Mouse (Mus musculus) hindbrain, embryonic 14.5 days (tissue): Measurements from ENCODE around the gene Pak6. TPM values are rescaled to one million over a fixed set of nuclear protein-coding genes. Genes with fewer than 3 reads are reported as not detected.
A peak's percentile ranks its signal among the peaks of the same experiment; 100 is the strongest.

ENCODE experiments used
- ATAC-seq: fragments of 200-750 bp; cut with Nextera tagmentation; 2 replicates; pipeline ENCODE4 v1.8.0; 2017; ENCODE audit warnings: moderate number of reproducible peaks, mild to moderate bottlenecking, moderate TSS enrichment, moderate library complexity; ENCODE audit not compliant: low FRiP score
- DNase-seq: peaks from one replicate; pipeline ENCODE4 v3.0.0-alpha.2; 2015; ENCODE audit warnings: low spot score
- H3K27ac ChIP-seq: fragments of 300-500 bp; sonication (generic); 2 replicates; pipeline ENCODE4 v1.5.1; 2014; ENCODE audit warnings: mild to moderate bottlenecking, moderate library complexity
- H3K27me3 ChIP-seq: fragments of 300-500 bp; sonication (generic); 2 replicates; pipeline ENCODE4 v1.6.1; 2014; ENCODE audit warnings: mild to moderate bottlenecking, low read length, mixed read lengths; ENCODE audit not compliant: control insufficient read depth, insufficient read depth
- H3K36me3 ChIP-seq: fragments of 300-500 bp; sonication (generic); replicated peaks from 2 replicates; pipeline ENCODE4 v1.6.1; 2014; ENCODE audit not compliant: control insufficient read depth, insufficient read depth
- H3K4me1 ChIP-seq: fragments of 300-500 bp; sonication (generic); replicated peaks from 2 replicates; pipeline ENCODE4 v1.6.1; 2014; ENCODE audit warnings: antibody characterized with exemption, low read length, mixed read lengths; ENCODE audit not compliant: control insufficient read depth, insufficient read depth
- H3K4me2 ChIP-seq: fragments of 300-500 bp; sonication (generic); replicated peaks from 2 replicates; pipeline ENCODE4 v1.6.1; 2014; ENCODE audit warnings: mild to moderate bottlenecking, moderate library complexity
- H3K4me3 ChIP-seq: fragments of 300-500 bp; sonication (generic); replicated peaks from 2 replicates; pipeline ENCODE4 v1.5.1; 2014; ENCODE audit warnings: mild to moderate bottlenecking, low read length
- H3K9ac ChIP-seq: fragments of 300-500 bp; sonication (generic); 2 replicates; pipeline ENCODE4 v1.6.1; 2014
- H3K9me3 ChIP-seq: fragments of 300-500 bp; sonication (generic); 2 replicates; pipeline ENCODE4 v1.6.1; 2016; ENCODE audit warnings: low read length; ENCODE audit not compliant: control insufficient read depth
- WGBS: fragments of 180-500 bp; shearing (Covaris S2); extraction: QIAGEN DNeasy Blood & Tissue Kit; methylation state at CpG from one replicate; pipeline ENCODE4 v1.1.7; 2014; 5-methylcytosine and 5-hydroxymethylcytosine counted together
- polyA plus RNA-seq: library from polyadenylated mRNA; unstranded; fragments of >200 nt; fragmentation: Nextera tagmentation; extraction: Ambion mirVana; gene quantifications from 2 replicates; pipeline ENCODE4 v1.2.1, GENCODE M21; 2014

Pak6 gene
- polyA plus RNA-seq: 39.9 and 41.7 TPM in 2 replicates

DNA sequence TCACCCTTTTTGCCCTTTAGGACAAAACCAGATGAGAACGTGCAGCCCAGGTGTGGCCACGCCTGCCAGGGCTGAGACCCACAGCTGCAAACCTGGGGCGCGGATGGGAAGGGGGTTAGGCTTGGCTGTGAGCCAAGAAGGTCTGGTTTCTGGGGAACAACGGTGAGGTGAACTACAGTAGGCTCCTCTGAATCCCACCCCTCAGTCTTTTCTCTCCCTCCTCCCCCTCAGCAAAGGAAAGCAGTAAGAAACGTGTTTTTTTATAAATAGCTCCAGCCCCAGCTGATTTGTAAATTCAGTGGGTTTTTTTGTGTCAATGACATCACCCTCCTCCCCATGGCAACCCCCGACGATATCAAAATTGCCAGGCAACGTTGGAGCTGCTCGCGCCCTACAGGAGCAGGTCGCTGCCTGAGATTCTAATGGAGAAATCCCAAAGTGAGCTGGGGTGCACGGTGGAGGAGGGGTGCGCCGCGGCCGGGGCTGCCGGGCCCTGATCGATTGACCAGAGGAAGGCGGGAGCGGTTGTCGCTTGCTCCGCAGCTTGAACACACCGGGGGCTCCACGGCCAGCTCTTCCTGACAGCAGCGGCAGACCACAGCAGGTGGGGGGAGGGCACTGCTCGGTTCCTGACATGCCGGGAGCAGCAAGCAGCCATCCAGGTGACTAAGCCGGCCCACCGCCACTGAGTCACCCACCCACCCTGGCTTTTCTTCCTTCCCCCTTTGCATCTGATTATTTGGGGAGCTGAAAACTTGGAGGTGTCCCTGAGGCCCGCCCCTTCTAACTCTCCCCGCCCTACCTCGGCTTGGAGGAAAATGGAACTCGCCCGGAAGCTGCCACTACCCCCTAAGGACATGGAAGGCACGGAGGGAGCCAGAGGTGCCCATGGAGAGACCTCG lies at the start of gene Pak6:
Gene Pak6 (plus strand): TSS at position 402 of the 902 bp plus-strand sequence.
- Histone ChIP-seq H3K27ac (peak within 1 kb of the TSS; percentile 76), H3K9ac (peak within 1 kb of the TSS; percentile 75), H3K27me3 (no peaks in the 10 kb centered on the region), H3K36me3 (no peaks in the 10 kb centered on the region), H3K4me1 (peaks cover 30% of the 10 kb centered on the region), H3K9me3 (no peaks in the 10 kb centered on the region), H3K4me3 (peak within 1 kb of the TSS; percentile 52), H3K4me2 (peak within 1 kb of the TSS; percentile 75)
- peak; percentile 70 for DNase-seq
- ATAC-seq: peak; percentile 41
- 2% methylated on average over 37 of the region's 37 CpGs for WGBS

DNA sequence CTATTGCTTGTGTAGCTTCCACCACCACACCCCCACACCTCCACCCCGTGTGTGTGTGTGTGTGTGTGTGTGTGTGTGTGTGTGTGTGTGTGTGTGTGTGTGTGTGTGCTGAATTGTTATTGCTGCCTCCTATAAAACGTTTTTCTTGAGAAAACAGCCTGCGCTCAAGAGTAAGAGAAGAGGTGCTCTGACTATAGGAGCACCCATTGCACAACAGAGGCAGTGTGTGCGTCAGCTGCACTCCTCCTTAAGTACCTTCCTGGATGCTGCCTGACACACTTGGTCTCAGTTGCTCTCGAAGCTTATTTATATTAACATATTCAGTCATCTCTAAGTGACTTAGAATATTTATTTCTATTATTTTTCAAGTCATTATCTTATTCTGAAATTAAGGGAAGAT lies 45.1 kb upstream of the Pak6 start:
- Histone ChIP-seq H3K27ac (no peak overlapping the region), H3K4me1 (no peaks in the 10 kb centered on the region), H3K9ac (no peak overlapping the region), H3K4me3 (no peak overlapping the region), H3K4me2 (no peak overlapping the region), H3K9me3 (no peaks in the 10 kb centered on the region), H3K27me3 (no peaks in the 10 kb centered on the region), H3K36me3 (peaks cover 8% of the 10 kb centered on the region; the same call in 1 of the 2 replicates)
- ATAC-seq (no peak), DNase-seq (no peak)
- 84% methylated on average over 5 of the region's 5 CpGs for WGBS

DNA sequence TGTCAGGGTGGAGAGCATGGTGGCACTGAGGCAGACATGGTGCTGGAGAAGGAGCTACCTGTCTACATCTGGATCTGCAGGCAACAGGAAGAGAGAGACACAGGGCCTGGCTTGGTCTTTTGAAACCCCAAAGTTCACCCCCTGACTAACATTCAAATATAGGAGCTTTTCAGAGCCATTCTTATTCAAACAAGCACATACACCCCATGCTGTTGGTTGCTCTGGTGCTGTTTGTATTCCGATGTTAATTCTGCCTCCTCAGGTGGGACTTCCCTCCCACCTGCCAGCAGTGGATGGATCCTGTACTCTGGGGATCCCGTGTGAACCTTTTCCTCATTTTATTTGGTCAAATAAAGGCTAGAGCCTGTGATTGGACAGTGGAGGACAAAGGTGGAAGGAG lies 43.0 kb upstream of the Pak6 start:
- no peak for DNase-seq
- Histone ChIP-seq H3K9ac (no peak overlapping the region), H3K36me3 (peaks cover 8% of the 10 kb centered on the region; the same call in 1 of the 2 replicates), H3K27ac (no peak overlapping the region), H3K4me3 (no peak overlapping the region), H3K27me3 (no peaks in the 10 kb centered on the region), H3K4me1 (no peaks in the 10 kb centered on the region), H3K4me2 (no peak overlapping the region), H3K9me3 (no peaks in the 10 kb centered on the region)
- ATAC-seq: no peak
- 59% methylated on average over 2 of the region's 2 CpGs for WGBS

DNA sequence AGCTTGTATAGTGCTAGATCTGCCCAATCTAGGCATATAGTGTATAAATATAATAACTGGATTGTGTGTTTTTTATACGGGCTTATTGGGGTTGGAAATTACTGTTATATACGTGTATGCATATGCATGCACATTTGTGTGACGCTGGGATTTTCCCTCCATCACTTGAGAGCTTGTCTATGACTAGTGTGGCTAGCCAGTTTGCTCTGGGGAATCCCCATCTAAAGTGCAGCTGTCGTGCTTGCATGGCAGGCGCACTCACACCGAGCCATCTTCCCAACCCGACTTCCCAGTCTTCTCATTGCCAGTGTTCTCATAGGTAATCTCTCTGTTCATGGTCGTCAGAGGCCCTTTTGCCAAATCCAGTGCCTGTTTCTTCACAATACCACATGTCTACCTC lies 42.5 kb upstream of the Pak6 start:
- 87% methylated on average over 8 of the region's 8 CpGs for WGBS
- DNase-seq (no peak), ATAC-seq (no peak)
- Histone ChIP-seq H3K4me3 (no peak overlapping the region), H3K4me2 (no peak overlapping the region), H3K9ac (no peak overlapping the region), H3K27me3 (no peaks in the 10 kb centered on the region), H3K9me3 (no peaks in the 10 kb centered on the region), H3K36me3 (peaks cover 8% of the 10 kb centered on the region; the same call in 1 of the 2 replicates), H3K27ac (no peak overlapping the region), H3K4me1 (no peaks in the 10 kb centered on the region)

DNA sequence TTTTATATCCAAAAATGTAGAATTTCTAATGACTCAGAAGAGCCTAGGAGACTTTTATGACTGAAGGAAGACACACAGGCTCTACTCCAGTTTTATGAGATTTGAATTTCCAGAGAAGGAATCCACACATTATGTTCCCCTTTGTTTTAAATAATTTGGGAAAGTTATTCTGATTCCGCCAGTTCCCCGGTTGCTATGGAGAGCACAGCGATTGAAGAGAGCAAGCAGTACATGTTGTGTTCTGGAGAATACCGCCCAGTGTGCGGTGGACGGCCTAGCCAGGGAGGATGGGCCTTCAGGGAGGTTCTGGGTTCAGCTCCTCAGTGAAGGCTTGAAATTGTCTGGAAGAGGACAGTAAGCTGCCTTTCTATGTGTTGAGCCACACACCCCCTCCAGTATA lies 33.8 kb upstream of the Pak6 start:
- H3K4me1 ChIP-seq: no peaks in the 10 kb centered on the region
- DNase-seq (no peak), ATAC-seq (no peak)
- H3K4me3 ChIP-seq: no peak overlapping the region
- H3K9ac ChIP-seq: no peak overlapping the region
- no peaks in the 10 kb centered on the region for H3K9me3 ChIP-seq
- peaks cover 13% of the 10 kb centered on the region for H3K36me3 ChIP-seq
- WGBS: 87% methylated on average over 6 of the region's 6 CpGs
- H3K27me3 ChIP-seq: no peaks in the 10 kb centered on the region
- H3K27ac ChIP-seq: no peak overlapping the region
- no peak overlapping the region for H3K4me2 ChIP-seq

DNA sequence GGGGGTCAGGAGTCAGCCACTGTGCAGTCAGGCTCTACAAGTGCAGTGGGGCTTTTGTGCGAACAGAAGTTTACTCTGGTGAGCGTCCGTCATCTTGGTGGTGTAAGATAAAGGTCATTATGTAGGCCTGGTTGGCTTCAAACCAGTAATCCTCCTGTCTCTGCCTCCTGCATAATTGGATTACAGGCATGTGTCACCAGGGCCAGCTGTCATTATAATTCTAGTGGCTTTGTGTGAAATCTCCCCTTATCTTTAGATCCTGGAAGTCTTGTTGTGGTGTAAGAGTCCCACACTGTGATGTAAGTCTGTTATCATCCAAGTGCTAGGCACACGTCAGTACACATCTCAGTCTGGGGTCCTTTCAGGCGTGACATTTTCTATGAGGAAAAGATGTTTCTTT lies 29.7 kb upstream of the Pak6 start:
- no peaks in the 10 kb centered on the region for H3K4me1 ChIP-seq
- no peak overlapping the region for H3K4me2 ChIP-seq
- no peak overlapping the region for H3K9ac ChIP-seq
- no peaks in the 10 kb centered on the region for H3K9me3 ChIP-seq
- WGBS: 79% methylated on average over 5 of the region's 5 CpGs
- peaks cover 19% of the 10 kb centered on the region for H3K36me3 ChIP-seq
- H3K27ac ChIP-seq: no peak overlapping the region
- H3K27me3 ChIP-seq: no peaks in the 10 kb centered on the region
- ATAC-seq (no peak), DNase-seq (no peak)
- no peak overlapping the region for H3K4me3 ChIP-seq

DNA sequence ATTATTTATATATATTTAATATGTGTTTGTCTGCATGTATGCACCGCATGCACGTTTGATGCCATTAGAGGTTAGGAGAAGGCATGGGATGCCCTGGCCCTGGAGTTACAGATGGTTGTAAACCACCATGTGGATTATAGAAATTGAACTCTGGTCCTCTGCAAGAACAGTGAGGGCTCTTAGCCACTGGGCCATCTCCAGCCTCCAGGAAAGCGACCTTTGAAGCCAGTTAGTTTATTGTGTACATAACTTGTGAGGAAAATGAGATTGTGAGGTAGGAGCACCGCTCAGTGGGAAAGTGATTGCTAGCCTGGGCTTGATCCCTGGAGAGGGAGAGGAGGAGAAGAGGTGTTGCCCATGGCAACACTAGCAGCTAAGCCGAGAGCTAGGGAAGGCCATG lies 25.8 kb upstream of the Pak6 start:
- Histone ChIP-seq H3K4me1 (no peaks in the 10 kb centered on the region), H3K36me3 (peaks cover 13% of the 10 kb centered on the region; the same call in 1 of the 2 replicates), H3K9ac (no peak overlapping the region), H3K27me3 (no peaks in the 10 kb centered on the region), H3K9me3 (no peaks in the 10 kb centered on the region), H3K4me3 (no peak overlapping the region), H3K27ac (no peak overlapping the region), H3K4me2 (no peak overlapping the region)
- ATAC-seq: no peak
- DNase-seq: no peak
- WGBS: 74% methylated on average over 5 of the region's 5 CpGs

DNA sequence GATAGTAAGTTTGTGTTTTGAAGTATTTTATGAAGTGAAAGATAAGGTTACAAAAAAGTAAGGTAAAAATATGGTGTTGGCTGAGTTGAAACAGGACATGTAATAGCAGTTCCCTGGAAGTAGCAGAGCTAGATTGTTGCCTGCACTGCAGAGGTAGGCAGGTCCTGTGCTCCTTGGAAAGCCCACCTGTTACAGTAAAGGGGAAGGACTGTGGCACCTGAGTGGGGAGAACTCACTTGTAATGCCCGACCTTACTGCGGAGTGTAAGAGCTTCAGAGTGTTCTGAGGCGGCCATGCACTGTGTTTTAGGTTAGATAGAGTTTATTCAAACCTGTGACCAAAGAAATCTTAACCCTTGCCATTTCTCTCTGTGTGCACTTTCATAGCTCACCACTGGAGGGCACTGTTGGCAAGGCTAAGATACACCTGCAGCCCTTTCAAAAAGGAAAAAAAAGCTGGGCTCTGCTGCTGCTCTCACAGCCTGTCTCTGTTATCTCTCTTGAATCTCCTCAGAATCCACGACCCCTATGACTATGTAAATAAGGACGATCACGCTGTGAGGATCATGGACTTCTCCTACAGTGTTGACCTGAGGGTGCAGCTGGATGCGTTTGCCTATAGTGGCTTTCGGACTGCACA lies 25.1 kb upstream of the Pak6 start:
- no peaks in the 10 kb centered on the region for H3K9me3 ChIP-seq
- no peak overlapping the region for H3K4me3 ChIP-seq
- 46% methylated on average over 8 of the region's 8 CpGs for WGBS
- H3K27ac ChIP-seq: no peak overlapping the region
- ATAC-seq: peak; percentile 72
- peak; percentile 92 for DNase-seq
- H3K27me3 ChIP-seq: no peaks in the 10 kb centered on the region
- H3K36me3 ChIP-seq: peaks cover 10% of the 10 kb centered on the region; the same call in 1 of the 2 replicates
- H3K9ac ChIP-seq: no peak overlapping the region
- H3K4me1 ChIP-seq: no peaks in the 10 kb centered on the region
- H3K4me2 ChIP-seq: no peak overlapping the region

DNA sequence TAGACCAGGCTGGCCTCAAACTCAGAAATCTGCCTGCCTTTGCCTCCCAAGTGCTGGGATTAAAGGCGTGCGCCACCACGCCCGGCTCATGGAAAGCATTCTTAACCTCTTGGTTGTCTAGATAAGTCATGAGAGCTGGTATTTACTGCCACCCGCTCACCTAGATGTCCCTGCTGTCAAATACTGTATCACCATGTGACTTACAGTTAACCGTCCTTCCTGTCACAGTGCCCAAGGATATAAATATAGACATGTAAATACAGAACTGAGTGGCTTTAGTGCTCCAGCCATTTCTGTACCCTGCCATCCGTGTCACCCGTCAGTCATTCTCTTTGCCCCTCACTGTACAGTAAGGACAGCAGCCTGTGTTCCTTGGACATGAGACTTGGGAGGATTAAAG lies 24.4 kb upstream of the Pak6 start:
- Histone ChIP-seq H3K9ac (no peak overlapping the region), H3K27ac (no peak overlapping the region)
- no peak for ATAC-seq

More for the DNA sequence above, 24.4 kb upstream of the Pak6 start:
- Histone ChIP-seq H3K27me3 (no peaks in the 10 kb centered on the region), H3K9me3 (no peaks in the 10 kb centered on the region), H3K4me1 (no peaks in the 10 kb centered on the region), H3K4me3 (no peak overlapping the region), H3K4me2 (no peak overlapping the region), H3K36me3 (peaks cover 10% of the 10 kb centered on the region; the same call in 1 of the 2 replicates)
- no peak for DNase-seq
- WGBS: 92% methylated on average over 8 of the region's 8 CpGs
